28 mouse cellular contexts compared by ENCODE assay signal in genomic region chr16:72267839-72268238, GRCm38 (mm10). TPM values are rescaled to one million over a fixed set of nuclear protein-coding genes. Genes with fewer than 3 reads are reported as not detected.
DNase-seq lines count a peak whose midpoint lies in the region; ATAC-seq and TF ChIP-seq lines count a peak whose summit lies in the region.
"Had no signal": no experiment of that assay in that cellular context is flagged by ENCODE, and none has a peak within 500 bp of the region (broad histone marks: within the 10 kb centered on the region; RNA-seq: fewer than 3 reads in every experiment).

No protein-coding gene starts in this region.

- intact Hi-C loops in gastrocnemius, adult 2 months (cut with DNase I), result no loop called here

- no peaks in the 10 kb centered on the region for H3K4me1 ChIP-seq in limb, embryonic 11.5 days (ENCODE audit: control insufficient read depth, insufficient read depth, low read length)
- H3K4me1 ChIP-seq in limb, embryonic 10.5 days, result peaks cover 4% of the 10 kb centered on the region; the same call in 1 of the 2 replicates
- no peaks in the 10 kb centered on the region for H3K4me1 ChIP-seq in limb, embryonic 14.5 days (ENCODE audit: control insufficient read depth, insufficient read depth, low read length)
- H3K4me1 ChIP-seq: embryonic facial prominence, embryonic 13.5 days; embryonic facial prominence, embryonic 15.5 days; forebrain, embryonic 10.5 days; forebrain, embryonic 12.5 days had no signal

- no peak for ATAC-seq in limb, embryonic 11.5 days (ENCODE audit: insufficient number of reproducible peaks, low FRiP score, low TSS enrichment, low read depth)
- peak; percentile 65 for ATAC-seq in limb, embryonic 14.5 days (ENCODE audit: low FRiP score, low read depth)
- ATAC-seq: activated CD4-positive, CD25-positive, alpha-beta regulatory T cell, adult 4 months; CD4-positive, CD25-positive, alpha-beta regulatory T cell, adult 4 months; forebrain, embryonic 14.5 days; forebrain, embryonic 16.5 days; Patski had no signal

- H3K9ac ChIP-seq in limb, embryonic 11.5 days (ENCODE audit: low read length), result no peak overlapping the region
- H3K9ac ChIP-seq in limb, embryonic 14.5 days (ENCODE audit: low read depth, low read length, severe bottlenecking), result no peak overlapping the region
- H3K9ac ChIP-seq: embryonic facial prominence, embryonic 13.5 days; embryonic facial prominence, embryonic 15.5 days; forebrain, embryonic 12.5 days had no signal

- H3K4me3 ChIP-seq in limb, embryonic 11.5 days (ENCODE audit: low read depth, low read length), result no peak overlapping the region
- H3K4me3 ChIP-seq in limb, embryonic 10.5 days, result no peak overlapping the region
- H3K4me3 ChIP-seq in limb, embryonic 14.5 days (replicated peaks; ENCODE audit: low read length), result no peak overlapping the region
- no peak overlapping the region for H3K4me3 ChIP-seq in gastrocnemius, adult 2 months
- H3K4me3 ChIP-seq: embryonic facial prominence, embryonic 13.5 days; embryonic facial prominence, embryonic 15.5 days; erythroblast, embryonic 14.5 days; forebrain, embryonic 10.5 days; forebrain, embryonic 12.5 days had no signal

- H3K27me3 ChIP-seq in limb, embryonic 11.5 days (ENCODE audit: control insufficient read depth, insufficient read depth, low read length), result no peaks in the 10 kb centered on the region
- H3K27me3 ChIP-seq in limb, embryonic 10.5 days (ENCODE audit: low read depth, poor library complexity, severe bottlenecking), result no peaks in the 10 kb centered on the region
- no peaks in the 10 kb centered on the region for H3K27me3 ChIP-seq in limb, embryonic 14.5 days (ENCODE audit: control insufficient read depth, insufficient read depth, low read length)
- H3K27me3 ChIP-seq: CH12.LX; embryonic facial prominence, embryonic 13.5 days; embryonic facial prominence, embryonic 15.5 days; forebrain, embryonic 12.5 days; Patski had no signal

- no peak for DNase-seq in limb, embryonic 11.5 days (ENCODE audit: low spot score)
- no peak for DNase-seq in limb, embryonic 10.5 days (ENCODE audit: low spot score)
- peak; percentile 17 for DNase-seq in limb, embryonic 14.5 days (ENCODE audit: low spot score)
- no peak for DNase-seq in gastrocnemius, adult 2 months
- DNase-seq in right cerebral cortex, adult 18-20 months, result no peak
- DNase-seq: adrenal gland, adult 8-10 months; adrenal gland, postnatal 14 days; adrenal gland, postnatal 36 days; B cell, adult 2 months; cerebellum, adult 11-12 months; cerebellum, adult 2 months; cerebellum, adult 9-10 months; cerebellum, postnatal 14 days; cerebellum, postnatal 36 days; embryo, embryonic 11 days had no signal

- no peaks in the 10 kb centered on the region for H3K9me3 ChIP-seq in limb, embryonic 11.5 days (ENCODE audit: control insufficient read depth, low read length)
- no peaks in the 10 kb centered on the region for H3K9me3 ChIP-seq in limb, embryonic 10.5 days (replicated peaks)
- H3K9me3 ChIP-seq in limb, embryonic 14.5 days (ENCODE audit: control insufficient read depth, low read length), result no peaks in the 10 kb centered on the region
- H3K9me3 ChIP-seq: embryonic facial prominence, embryonic 13.5 days; embryonic facial prominence, embryonic 15.5 days; forebrain, embryonic 10.5 days; forebrain, embryonic 12.5 days had no signal

- no peak for TF ChIP-seq POLR2A in limb, embryonic 14.5 days (IDR thresholded peaks at IDR 0.05; ENCODE audit: borderline replicate concordance, extremely low read depth, insufficient read depth, insufficient read length)

- H3K4me2 ChIP-seq in limb, embryonic 11.5 days (ENCODE audit: low read depth, severe bottlenecking), result no peak overlapping the region; the same call in 1 of the 2 replicates
- H3K4me2 ChIP-seq in limb, embryonic 14.5 days (replicated peaks; ENCODE audit: low read depth, low read length, severe bottlenecking), result no peak overlapping the region; the same call in 1 of the 2 replicates
- H3K4me2 ChIP-seq: embryonic facial prominence, embryonic 13.5 days; embryonic facial prominence, embryonic 15.5 days; forebrain, embryonic 12.5 days had no signal

- WGBS in limb, embryonic 11.5 days, result 47% methylated on average over 10 of the region's 10 CpGs
- 77% methylated on average over 10 of the region's 10 CpGs for WGBS in limb, embryonic 10.5 days
- WGBS in limb, embryonic 14.5 days, result 26% methylated on average over 10 of the region's 10 CpGs

- H3K27ac ChIP-seq in limb, embryonic 11.5 days (replicated peaks; ENCODE audit: low read depth, low read length), result 0 out of 2 replicates have a peak overlapping the region, but pooled peaks have one; percentile 22
- H3K27ac ChIP-seq in limb, embryonic 10.5 days, result no peak overlapping the region
- no peak overlapping the region for H3K27ac ChIP-seq in limb, embryonic 14.5 days (replicated peaks; ENCODE audit: low read depth, low read length)
- no peak overlapping the region for H3K27ac ChIP-seq in gastrocnemius, adult 2 months
- H3K27ac ChIP-seq: embryonic facial prominence, embryonic 13.5 days; embryonic facial prominence, embryonic 15.5 days; forebrain, embryonic 10.5 days; forebrain, embryonic 12.5 days had no signal

- no peaks in the 10 kb centered on the region for H3K36me3 ChIP-seq in limb, embryonic 11.5 days (ENCODE audit: control insufficient read depth, insufficient read depth, low read length)
- H3K36me3 ChIP-seq in limb, embryonic 10.5 days, result no peaks in the 10 kb centered on the region
- H3K36me3 ChIP-seq in limb, embryonic 14.5 days (ENCODE audit: control insufficient read depth, insufficient read depth, low read length), result no peaks in the 10 kb centered on the region
- H3K36me3 ChIP-seq: embryonic facial prominence, embryonic 13.5 days; embryonic facial prominence, embryonic 15.5 days; forebrain, embryonic 10.5 days; forebrain, embryonic 12.5 days; G1E had no signal

- TF ChIP-seq CTCF in gastrocnemius, adult 2 months (IDR thresholded peaks at IDR 0.05), result no peak

RNA-seq across cellular contexts. Expression of gene Robo1, which starts 40.3 kb away (rescaled TPM):
- polyA plus RNA-seq in limb, embryonic 11.5 days (2014; fragmentation: Nextera tagmentation; extraction: Ambion mirVana), result 40.1 and 45.1 TPM in 2 replicates
- 28.4 and 42.1 TPM in 2 replicates for polyA plus RNA-seq in limb, embryonic 10.5 days (2016; fragmentation: Nextera tagmentation; extraction: Ambion mirVana)
- 44.9 and 51.0 TPM in 2 replicates for polyA plus RNA-seq in limb, embryonic 14.5 days (2012; rRNA removed)
- polyA plus RNA-seq in limb, embryonic 14.5 days (2014; fragmentation: Nextera tagmentation; extraction: Ambion mirVana), result 41.2 and 50.3 TPM in 2 replicates
- 1 to 10 TPM in 1 of 2 experiments, under 1 TPM in 1; 0.84 to 1.6 TPM for total RNA-seq in gastrocnemius, adult 2 months (2021)
- total RNA-seq: CH12.LX; common myeloid progenitor, adult 5-6 weeks had no signal
- polyA plus RNA-seq: activated CD4-positive, CD25-positive, alpha-beta regulatory T cell, adult 4 months; erythroblast, embryonic 14.5 days; G1E; Patski had no signal
